Mouse (Mus musculus) embryo, embryonic 10.5 days (tissue): ENCODE measurements around the gene Slc8a1.
A peak's percentile ranks its signal among the peaks of the same experiment; 100 is the strongest.

ENCODE experiments used
- DNase-seq: peaks from one replicate; pipeline ENCODE4 v3.0.0-alpha.2; 2015; ENCODE audit warnings: low spot score

Gene Slc8a1

DNA sequence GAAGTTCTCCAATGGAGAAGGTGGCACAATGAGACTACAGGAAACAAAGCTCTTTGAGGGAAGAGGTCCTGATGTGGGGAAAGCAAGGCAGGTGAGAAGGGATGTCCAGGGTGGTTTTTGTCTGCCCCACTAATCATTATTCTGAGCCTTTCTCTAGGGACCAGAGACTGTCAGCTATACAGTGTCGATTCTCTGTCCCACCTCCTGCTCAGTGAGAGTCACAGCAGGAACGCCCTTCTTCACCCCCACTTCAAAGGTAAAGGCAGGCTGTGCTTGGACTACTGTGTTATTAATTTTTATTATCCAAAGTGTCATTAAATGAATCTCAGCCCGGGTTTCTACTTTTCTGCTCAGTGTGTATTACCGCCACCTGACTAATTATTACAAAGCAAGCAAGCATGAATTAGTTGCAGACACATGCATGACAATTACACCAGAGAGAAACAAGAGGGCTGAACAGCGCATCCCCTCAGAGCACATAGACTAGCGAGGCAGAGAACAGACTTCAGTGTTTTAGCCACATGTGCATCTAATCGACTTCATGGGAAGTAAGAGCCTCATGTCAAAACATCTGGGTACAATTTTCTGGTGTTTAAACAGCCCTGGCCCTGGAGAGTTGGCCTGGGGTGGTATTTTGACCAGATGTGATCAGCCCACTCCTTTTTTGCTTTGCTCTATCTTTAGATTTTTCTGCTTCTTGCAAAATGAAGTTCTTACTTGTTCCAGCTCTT lies 402.0 kb downstream of the Slc8a1 start:
- DNase-seq = peak; percentile 79

DNA sequence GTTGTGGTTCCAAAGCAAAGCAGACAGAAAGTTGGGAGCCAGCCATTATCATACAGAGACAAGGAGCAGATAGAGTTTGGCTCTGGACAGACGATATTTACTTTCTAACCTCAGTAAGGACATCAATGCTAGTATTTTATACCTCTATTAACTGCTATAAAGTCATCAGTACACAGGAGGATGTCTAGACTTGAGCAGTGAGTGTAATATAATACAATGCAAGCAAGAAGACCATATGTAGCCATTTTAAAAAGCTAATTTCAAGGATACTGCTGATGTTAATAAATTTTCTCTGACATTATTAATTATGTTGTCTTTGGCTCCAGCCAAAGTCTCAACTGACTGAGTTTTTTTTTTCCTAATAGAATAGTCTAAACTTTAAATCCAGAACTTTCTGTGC lies 402.7 kb downstream of the Slc8a1 start:
- no peak for DNase-seq
